Mouse (Mus musculus): Measurements from ENCODE around the gene Kcnj4. TPM values are rescaled to one million over a fixed set of nuclear protein-coding genes. Genes with fewer than 3 reads are reported as not detected.

Kcnj4 gene
- polyA plus RNA-seq, 1 experiment from 2014 or later, result not detected

DNA sequence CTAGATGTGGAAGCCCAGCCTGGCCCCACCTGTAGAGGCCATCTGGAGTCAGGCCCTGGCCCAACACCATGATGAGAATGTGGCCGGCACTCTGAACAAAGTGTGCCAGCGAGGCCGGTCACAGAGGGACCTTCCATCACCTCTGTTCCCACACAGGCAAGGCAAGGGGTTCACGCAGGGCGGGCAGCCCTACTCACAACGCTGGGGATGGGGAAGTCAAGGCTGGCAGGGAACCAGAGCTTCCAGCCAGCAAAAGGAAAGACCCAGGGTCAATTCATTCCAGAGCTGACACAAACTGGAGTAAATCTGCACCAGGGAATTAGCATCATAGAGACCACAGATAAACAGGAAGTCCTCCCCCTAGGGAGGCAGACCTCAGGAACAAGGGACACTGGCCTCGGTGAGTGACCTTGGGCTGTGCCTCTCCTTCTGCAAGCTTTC lies 68.5 kb downstream of the Kcnj4 start:
- WGBS (ENCODE audit: missing documents), result 50% methylated on average over 7 of the region's 7 CpGs
- H3K79me2 ChIP-seq (ENCODE audit: inconsistent target), result peaks cover 88% of the 10 kb centered on the region

DNA sequence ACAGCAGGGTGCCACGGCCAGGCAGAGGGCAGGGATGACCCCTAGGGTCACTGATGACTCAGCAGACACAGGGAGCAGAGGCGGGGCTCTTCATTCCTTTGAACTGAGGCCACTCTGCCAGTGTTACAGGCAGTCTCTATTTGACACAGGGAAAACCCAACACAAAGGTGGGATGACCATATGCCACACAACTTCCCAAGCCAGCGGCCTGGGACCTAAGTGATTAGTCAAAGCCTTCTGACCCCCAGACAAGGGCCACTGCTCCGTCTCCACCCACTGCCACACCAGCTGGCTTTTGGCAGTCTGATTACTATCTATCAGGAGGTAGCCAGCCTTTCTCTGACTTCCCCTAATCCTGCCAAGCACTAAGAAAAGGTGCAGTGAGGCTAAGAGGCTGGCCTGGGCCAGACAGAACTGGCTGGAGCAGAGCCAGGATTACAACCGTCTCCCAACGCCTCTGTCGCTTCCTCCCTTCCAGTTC lies 69.8 kb downstream of the Kcnj4 start:
- no peak overlapping the region for H3K4me3 ChIP-seq (ENCODE audit: inconsistent target)
- no peak overlapping the region for H3K27ac ChIP-seq
- peaks cover 10% of the 10 kb centered on the region; the same call in 1 of the 2 replicates for H3K36me3 ChIP-seq (ENCODE audit: inconsistent target)
- peaks cover 87% of the 10 kb centered on the region for H3K79me2 ChIP-seq (ENCODE audit: inconsistent target)
- 48% methylated on average over 7 of the region's 7 CpGs for WGBS (ENCODE audit: missing documents)

More for the DNA sequence above, 68.5 kb downstream of the Kcnj4 start:
- Histone ChIP-seq H3K36me3 (ENCODE audit: inconsistent target) (peaks cover 10% of the 10 kb centered on the region; the same call in 1 of the 2 replicates), H3K27ac (no peak overlapping the region), H3K4me3 (ENCODE audit: inconsistent target) (no peak overlapping the region)

Other genes with a start within 250 kb of the Kcnj4 start
- gene Baiap2l2, start 219.7 kb downstream of the Kcnj4 start, polyA plus RNA-seq (2018), result not detected in 3 replicates
- 4.5 to 6.8 TPM (median 5.8 TPM) in 3 replicates for gene Pla2g6, start 176.9 kb downstream of the Kcnj4 start, polyA plus RNA-seq (2018)
- gene Maff, start 158.6 kb downstream of the Kcnj4 start, polyA plus RNA-seq (2018), result 0.80 to 4.1 TPM (median 1.8 TPM) in 3 replicates
- gene Tmem184b, start 101.7 kb downstream of the Kcnj4 start, polyA plus RNA-seq (2018), result 40.4 to 55.8 TPM (median 48.1 TPM) in 3 replicates
- gene Csnk1e, start 49.7 kb downstream of the Kcnj4 start, polyA plus RNA-seq (2018), result 18.1 to 38.8 TPM (median 37.6 TPM) in 3 replicates
- gene Kdelr3, start 11.2 kb upstream of the Kcnj4 start, polyA plus RNA-seq (2018), result not detected in 3 replicates
- 83.2 to 165 TPM (median 122 TPM) in 3 replicates for gene Ddx17, start 41.5 kb upstream of the Kcnj4 start, polyA plus RNA-seq (2018)
- gene Dmc1, start 99.9 kb upstream of the Kcnj4 start, polyA plus RNA-seq (2018), result not detected in 3 replicates
- gene Fam227a, start 153.7 kb upstream of the Kcnj4 start, polyA plus RNA-seq (2018), result 0.34 to 1.0 TPM in 2 of 3 replicates, not detected in the other
- gene Cby1, start 154.0 kb upstream of the Kcnj4 start, polyA plus RNA-seq (2018), result 11.0 to 24.8 TPM (median 14.4 TPM) in 3 replicates
- 71.6 to 131 TPM (median 97.1 TPM) in 3 replicates for gene Tomm22, start 165.6 kb upstream of the Kcnj4 start, polyA plus RNA-seq (2018)
- gene Josd1, start 182.7 kb upstream of the Kcnj4 start, polyA plus RNA-seq (2018), result 13.3 to 18.4 TPM (median 16.8 TPM) in 3 replicates
- gene Gtpbp1, start 185.6 kb upstream of the Kcnj4 start, polyA plus RNA-seq (2018), result 18.0 to 29.2 TPM (median 22.4 TPM) in 3 replicates
- 29.8 to 44.7 TPM (median 30.4 TPM) in 3 replicates for gene Sun2, start 237.3 kb upstream of the Kcnj4 start, polyA plus RNA-seq (2018)

All from macrophage (primary cell).